Mouse (Mus musculus): Measurements from ENCODE around the gene Duox2.

Duox2 gene

DNA sequence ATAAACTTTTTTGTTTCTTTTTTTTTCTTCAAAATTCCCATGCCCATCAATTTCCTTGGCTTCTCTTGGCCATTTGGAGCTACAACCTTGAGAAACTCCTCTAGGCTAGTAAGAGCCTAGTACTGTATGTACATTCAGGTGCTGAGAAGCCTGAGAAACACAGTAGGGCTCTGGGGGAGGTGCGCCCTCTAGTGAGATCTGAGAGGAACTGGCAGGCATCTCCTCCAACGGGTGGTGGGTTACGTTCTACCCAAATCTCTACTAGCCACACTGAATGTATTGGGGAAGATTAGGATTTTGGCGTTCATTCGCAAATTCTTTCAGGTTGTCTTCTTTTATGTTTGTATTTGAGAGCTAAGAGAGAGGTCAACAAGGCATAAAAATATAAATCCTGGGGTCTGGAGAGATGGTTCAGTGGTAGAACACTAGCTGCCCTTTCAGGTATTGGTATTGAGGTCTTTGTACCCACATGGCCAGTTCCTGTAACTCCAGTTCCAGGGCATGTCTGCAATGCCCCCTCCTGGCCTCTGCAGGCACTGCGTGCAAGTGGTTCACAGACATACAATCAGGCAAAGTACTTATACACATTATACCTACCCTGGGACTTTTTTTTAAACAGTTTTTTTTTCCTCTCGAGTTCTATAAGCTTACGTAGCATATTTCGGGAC, 4.5 kb upstream of the Duox2 start:
- DNase-seq (ENCODE audit: low spot score in 2 of 2), result peak; percentile 42 to 68

- no peak for DNase-seq (ENCODE audit: low spot score in 2 of 2)
Measured at GRCm38 (mm10) chr2:122301921-122302573, 3.8 kb upstream of the Duox2 start.

- DNase-seq (ENCODE audit: low spot score in 2 of 2), result peak in 1 of 2 experiments; percentile 22
Measured at GRCm38 (mm10) chr2:122301081-122301920, 3.1 kb upstream of the Duox2 start.

DNA sequence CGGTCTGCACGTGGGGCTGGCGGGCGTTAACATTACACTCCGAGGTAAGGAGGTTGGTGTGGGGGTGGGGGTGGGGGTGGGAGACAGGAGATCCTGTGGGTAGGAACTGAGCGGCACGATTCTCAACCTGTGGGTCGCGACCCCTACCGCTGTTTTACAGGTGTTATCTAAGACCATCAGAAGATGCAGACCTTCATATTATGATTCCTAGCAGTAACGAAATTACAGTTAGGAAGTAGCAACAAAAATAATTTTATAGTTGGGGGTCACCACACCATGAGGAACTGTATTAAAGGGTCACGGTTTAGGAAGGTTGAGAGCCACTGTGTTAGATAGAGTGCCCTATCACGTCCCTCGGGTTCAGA, 2.4 kb upstream of the Duox2 start:
- DNase-seq (ENCODE audit: low spot score in 2 of 2), result no peak

GRCm38 (mm10) chr2:122299911-122300655, 1.8 kb upstream of the Duox2 start:
- DNase-seq (ENCODE audit: low spot score in 2 of 2), result no peak

GRCm38 (mm10) chr2:122298596-122299490, 594 bp upstream of the Duox2 start, which contains the start of gene Duoxa2:
Gene Duoxa2 (plus strand): TSS chr2:122298900.
- no peak for DNase-seq (ENCODE audit: low spot score in 2 of 2)

GRCm38 (mm10) chr2:122297271-122298095, 766 bp downstream of the Duox2 start:
- DNase-seq (ENCODE audit: low spot score in 2 of 2), result no peak

DNA sequence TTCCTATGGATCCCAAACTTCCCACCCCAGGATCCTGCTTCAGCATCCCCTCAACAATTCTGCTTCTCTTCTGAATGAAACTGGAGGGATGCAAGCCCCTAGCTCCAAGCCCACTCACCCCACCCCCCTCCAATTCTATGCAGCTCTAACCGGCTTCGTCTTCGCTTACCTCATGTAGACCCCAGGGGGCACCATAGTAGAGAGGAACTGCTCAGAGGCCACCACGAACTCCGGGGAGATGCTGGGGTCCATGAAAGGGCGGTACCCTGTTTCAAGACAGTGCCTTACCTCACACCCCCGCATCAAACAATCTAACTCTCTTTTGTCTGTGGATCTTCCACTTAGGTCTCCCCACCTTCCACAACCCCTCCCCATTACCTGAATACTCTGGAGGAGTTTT, 3.3 kb downstream of the Duox2 start:
- no peak for DNase-seq (ENCODE audit: low spot score in 2 of 2)

DNA sequence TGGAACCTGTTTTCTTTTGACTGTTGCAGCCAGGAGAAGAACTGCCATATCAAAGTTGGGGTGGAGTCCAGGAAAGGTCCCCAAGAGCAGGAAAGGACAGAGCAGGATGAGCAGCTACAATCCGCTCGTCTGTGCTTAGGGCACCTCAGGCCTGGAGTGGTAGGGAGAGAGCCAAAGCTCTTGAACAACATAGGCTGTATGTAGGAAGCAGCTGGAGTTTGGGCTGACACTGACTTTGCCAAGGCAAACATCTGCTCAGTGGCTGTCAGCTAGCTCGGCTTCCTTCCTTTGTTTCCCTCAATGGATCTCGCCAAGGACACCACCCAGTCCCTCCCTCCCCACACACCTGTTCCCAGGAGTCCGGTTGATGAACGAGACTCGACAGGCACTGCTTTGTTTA, 12.1 kb downstream of the Duox2 start:
- DNase-seq (ENCODE audit: low spot score in 2 of 2), result no peak

DNA sequence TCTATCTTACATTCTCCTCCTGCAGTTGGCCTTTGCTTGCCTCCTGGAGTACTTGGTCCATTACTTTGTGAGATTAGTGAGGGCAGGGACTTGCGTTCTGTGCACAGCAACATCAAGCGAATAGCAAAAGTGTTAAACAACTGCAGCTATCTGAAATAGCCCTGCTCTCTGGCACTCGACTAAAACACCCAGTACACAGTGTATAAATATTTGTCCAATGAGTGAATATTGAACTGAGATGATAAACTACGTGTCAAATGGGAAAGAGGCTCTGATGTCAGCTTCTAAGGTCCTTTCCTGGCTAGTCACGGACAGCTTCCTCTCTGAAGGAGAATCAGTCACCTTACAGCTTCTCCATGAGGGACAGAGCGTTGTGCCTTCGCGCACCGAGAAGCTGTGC, 14.2 kb downstream of the Duox2 start:
- no peak for DNase-seq (ENCODE audit: low spot score in 2 of 2)

DNA sequence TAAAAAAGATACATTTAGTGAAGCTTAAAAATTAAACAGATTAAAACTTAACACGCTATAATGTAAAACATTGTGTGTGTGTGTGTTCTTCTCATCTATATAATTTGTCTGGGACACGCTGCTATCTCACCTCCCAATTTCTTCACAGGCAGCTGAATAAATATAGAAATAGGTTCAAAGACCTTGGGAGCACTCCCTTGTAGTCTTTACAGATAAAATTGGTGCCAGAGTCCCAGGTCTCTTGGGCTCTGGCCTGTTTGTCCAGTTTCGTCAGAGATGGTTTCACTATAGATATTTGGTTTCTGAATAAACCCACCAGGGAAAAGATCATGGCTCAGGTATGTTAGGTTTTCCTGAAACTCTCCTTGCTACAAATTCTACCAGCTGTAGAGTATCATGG, 19.5 kb downstream of the Duox2 start:
- no peak for DNase-seq (ENCODE audit: low spot score in 2 of 2)

DNA sequence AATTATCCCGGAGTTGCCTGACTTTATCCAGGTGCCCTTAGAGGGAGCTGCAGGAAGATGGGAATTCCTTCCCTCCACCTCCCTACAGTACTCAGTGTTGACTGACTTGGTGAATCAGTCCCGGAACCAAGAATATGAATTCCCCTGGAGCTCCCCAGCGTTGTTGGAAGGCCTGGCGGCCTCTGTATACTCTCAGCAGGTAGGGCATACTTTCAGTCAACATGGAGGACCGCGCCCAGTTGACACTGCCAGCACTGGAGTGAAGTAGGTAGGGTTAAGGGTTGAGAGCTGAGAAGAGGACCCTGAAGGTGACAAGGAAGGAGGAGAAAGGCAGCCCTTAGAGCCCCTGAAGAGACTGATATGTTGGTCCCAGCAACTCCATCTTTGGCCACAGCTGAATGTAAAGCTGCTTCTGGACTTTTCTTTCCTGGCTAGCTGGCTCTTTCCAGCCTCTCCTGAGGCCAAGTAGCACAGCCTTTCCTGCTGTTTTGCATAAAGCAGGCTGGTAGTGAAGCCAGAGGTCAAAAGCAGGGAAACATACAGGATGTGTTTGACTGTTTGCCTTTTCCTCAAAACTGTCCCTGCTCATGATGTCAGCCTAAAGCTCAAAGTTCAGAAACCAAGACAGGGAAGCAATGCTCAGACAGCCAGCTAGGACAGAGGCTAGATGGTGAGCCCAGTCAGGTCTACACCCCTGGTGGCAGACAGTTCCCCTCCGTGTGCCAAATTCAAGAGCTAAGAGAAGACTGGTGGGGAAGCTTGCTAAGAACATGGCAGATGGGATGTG, 31.6 kb downstream of the Duox2 start:
- no peak for DNase-seq (ENCODE audit: low spot score in 2 of 2)

- peak in 1 of 2 experiments; percentile 3 for DNase-seq (ENCODE audit: low spot score in 2 of 2)
Measured at GRCm38 (mm10) chr2:122264690-122265089, 33.6 kb downstream of the Duox2 start.

DNA sequence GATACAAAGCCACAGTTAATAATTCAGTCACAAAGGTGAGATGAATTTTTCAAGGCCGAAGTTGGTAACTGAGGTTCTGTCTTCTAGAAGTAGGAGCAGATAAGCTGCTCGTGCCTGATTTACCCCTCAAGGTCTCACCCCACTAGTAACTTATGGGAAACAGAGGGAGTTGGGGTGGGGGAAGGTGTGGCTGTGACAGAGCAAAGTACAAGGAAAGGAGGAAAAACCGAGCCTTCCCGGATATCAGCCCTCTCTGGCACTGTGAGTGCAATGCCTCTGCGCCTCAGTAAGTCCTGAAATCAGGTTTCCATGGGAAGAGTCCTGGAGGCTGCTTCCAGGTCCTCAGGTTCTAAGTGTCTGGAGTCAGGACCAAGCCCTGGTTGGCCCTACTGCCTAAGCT, 37.5 kb downstream of the Duox2 start:
- DNase-seq (ENCODE audit: low spot score in 2 of 2), result no peak

- peak; percentile 36 to 41 for DNase-seq (ENCODE audit: low spot score in 2 of 2)
Measured at GRCm38 (mm10) chr2:122255997-122256396, 42.3 kb downstream of the Duox2 start.

GRCm38 (mm10) chr2:122247786-122248185, 50.5 kb downstream of the Duox2 start:
- DNase-seq (ENCODE audit: low spot score in 2 of 2), result no peak

DNA sequence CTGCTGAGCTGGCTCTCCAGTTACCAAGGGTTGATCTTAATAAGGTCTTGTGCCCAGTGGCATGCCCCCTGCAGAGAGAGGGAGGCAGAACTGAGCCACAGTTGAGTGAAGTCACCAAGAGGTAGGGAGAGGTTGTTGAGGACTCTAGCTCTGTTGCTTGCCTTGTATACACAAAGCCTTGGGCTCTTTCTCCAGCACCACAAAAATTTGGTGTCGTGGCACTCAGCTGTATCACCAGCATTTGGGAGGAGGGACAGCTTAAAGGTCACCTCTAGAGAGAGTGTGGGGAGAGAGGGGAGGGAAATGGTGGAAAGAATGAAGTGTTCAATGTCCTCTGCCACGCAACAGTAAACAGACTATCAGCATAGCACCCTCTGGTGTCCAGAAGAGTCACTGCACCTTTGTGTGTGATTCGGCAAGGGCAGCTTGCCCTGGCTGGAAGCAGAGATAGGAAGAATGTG, 54.5 kb downstream of the Duox2 start:
- DNase-seq (ENCODE audit: low spot score in 2 of 2), result peak; percentile 83 to 88

GRCm38 (mm10) chr2:122241935-122242334, 56.3 kb downstream of the Duox2 start:
- no peak for DNase-seq (ENCODE audit: low spot score in 2 of 2)

DNA sequence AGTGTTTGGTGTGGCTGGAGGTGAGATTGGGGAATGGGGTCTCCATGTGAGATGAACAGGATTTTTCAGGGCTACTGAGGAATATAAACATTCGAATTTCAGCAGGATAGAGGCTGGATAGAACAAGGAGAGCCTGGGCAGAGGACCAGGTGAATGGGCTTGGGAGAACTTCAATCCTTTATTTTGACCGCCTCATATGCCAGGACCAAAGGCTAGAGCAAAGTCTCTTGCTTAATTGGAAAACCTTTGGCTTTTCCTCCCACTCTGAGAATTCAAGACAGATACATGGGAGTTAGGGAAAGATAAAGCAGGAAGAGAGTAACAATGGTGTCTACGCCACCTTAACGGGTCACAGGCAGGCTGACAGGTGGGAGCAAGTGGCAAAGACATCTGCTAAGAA, 57.0 kb downstream of the Duox2 start:
- no peak for DNase-seq (ENCODE audit: low spot score in 2 of 2)
